28 mouse cellular contexts compared by ENCODE assay signal in the genomic region with DNA sequence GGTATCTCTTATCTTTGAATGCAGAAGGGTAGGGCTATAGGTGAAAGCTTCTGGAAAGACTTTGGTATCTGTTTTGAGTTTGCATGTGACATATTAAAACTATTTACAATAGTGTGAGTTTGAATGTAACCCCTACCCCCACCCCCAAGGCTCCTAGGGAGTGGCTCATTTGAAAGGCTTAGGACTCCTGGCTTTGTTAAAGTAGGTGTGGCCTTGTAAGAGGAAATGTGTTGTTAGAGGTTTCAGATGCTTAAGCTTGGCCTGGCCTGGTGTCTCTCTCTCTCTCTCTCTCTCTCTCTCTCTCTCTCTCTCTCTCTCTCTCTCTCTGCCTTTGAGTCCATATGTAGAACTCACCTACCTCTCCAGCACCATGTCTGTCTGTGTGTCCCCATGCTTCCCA. TPM values are rescaled to one million over a fixed set of nuclear protein-coding genes. Genes with fewer than 3 reads are reported as not detected.
DNase-seq lines count a peak whose midpoint lies in the region; ATAC-seq and TF ChIP-seq lines count a peak whose summit lies in the region.
"Had no signal": no experiment of that assay in that cellular context is flagged by ENCODE, and none has a peak within 500 bp of the region (broad histone marks: within the 10 kb centered on the region; RNA-seq: fewer than 3 reads in every experiment).

No protein-coding gene starts in this region.

- H3K4me1 ChIP-seq in ES-E14 (ENCODE audit: control insufficient read depth in 2 of 2, insufficient read depth in 2 of 2, low read length in 2 of 2, poor library complexity in 1 of 2) = peaks cover 2 to 5% of the 10 kb centered on the region in 2 experiments; a peak in 3 of 4 replicates
- H3K4me1 ChIP-seq: embryonic facial prominence, embryonic 13.5 days had no signal

- in situ Hi-C loops in ES-E14 (cut with MboI; ENCODE audit: low sequenced_read_pairs in 2 of 2, unreplicated experiment in 2 of 2) = loop anchor here in 1 of 2 experiments (25.0 kb wide), 1 partner anchor 486 kb away; no protein-coding TSS in a partner anchor

- ATAC-seq in megakaryocyte, adult 5-6 weeks (ENCODE audit: poor library complexity, severe bottlenecking) = peak; percentile 23
- no peak for ATAC-seq in CD4-positive, CD25-positive, alpha-beta regulatory T cell, adult 4 months
- ATAC-seq: forebrain, embryonic 15.5 days; hindbrain, postnatal 0 days had no signal

- no peak overlapping the region for H3K4me3 ChIP-seq in ES-E14 (ENCODE audit: insufficient read depth in 1 of 2, low read depth in 1 of 2, low read length in 2 of 2, poor library complexity in 1 of 2, severe bottlenecking in 1 of 2)
- H3K4me3 ChIP-seq: embryonic facial prominence, embryonic 10.5 days; embryonic facial prominence, embryonic 13.5 days; erythroblast, embryonic 14.5 days; forebrain, embryonic 12.5 days; forebrain, embryonic 15.5 days; heart, embryonic 12.5 days; heart, embryonic 15.5 days; hindbrain, embryonic 10.5 days had no signal

- H3K36me3 ChIP-seq in ES-E14 (ENCODE audit: control insufficient read depth, insufficient read depth, low read length, poor library complexity, severe bottlenecking) = no peaks in the 10 kb centered on the region
- H3K36me3 ChIP-seq: embryonic facial prominence, embryonic 10.5 days; forebrain, embryonic 12.5 days; forebrain, embryonic 15.5 days; heart, embryonic 12.5 days; heart, embryonic 15.5 days; hindbrain, embryonic 10.5 days had no signal

- DNase-seq in ES-E14 (ENCODE audit: low read depth, low spot score) = peak; percentile 26
- DNase-seq in R1 (ENCODE audit: low read depth, low spot score) = peak; percentile 80
- DNase-seq in cerebellum, postnatal 10 days = no peak
- DNase-seq in testis, postnatal 14 days (ENCODE audit: low spot score) = no peak
- DNase-seq in layer of hippocampus, adult 11-12 months (ENCODE audit: low spot score) = no peak
- DNase-seq: adrenal gland, adult 2 months; adrenal gland, postnatal 14 days; cerebellum, adult 11 months; cerebellum, adult 2 months; cerebellum, adult 9-11 months; cerebellum, postnatal 36 days; embryo, embryonic 11 days; gastrocnemius, postnatal 25 days; heart, adult 18-20 months; heart, postnatal 10 days; heart, postnatal 36 days had no signal

- no peak overlapping the region for H3K27ac ChIP-seq in ES-E14 (ENCODE audit: insufficient read depth, low read depth, low read length, poor library complexity, severe bottlenecking)
- H3K27ac ChIP-seq: embryonic facial prominence, embryonic 10.5 days; embryonic facial prominence, embryonic 13.5 days; forebrain, embryonic 12.5 days; forebrain, embryonic 15.5 days; heart, embryonic 15.5 days; hindbrain, embryonic 10.5 days; hindbrain, embryonic 14.5 days; hindbrain, postnatal 0 days had no signal

- H3K9me3 ChIP-seq in ES-E14 (ENCODE audit: control insufficient read depth, insufficient read depth, low read depth, low read length) = no peaks in the 10 kb centered on the region
- H3K9me3 ChIP-seq: embryonic facial prominence, embryonic 10.5 days; embryonic facial prominence, embryonic 13.5 days; forebrain, embryonic 12.5 days; forebrain, embryonic 15.5 days; heart, embryonic 12.5 days; heart, embryonic 15.5 days; hindbrain, embryonic 10.5 days had no signal

- H3K9ac ChIP-seq in ES-E14 (ENCODE audit: insufficient read depth, low read depth, low read length, poor library complexity, severe bottlenecking) = no peak overlapping the region
- H3K9ac ChIP-seq: embryonic facial prominence, embryonic 13.5 days; forebrain, embryonic 12.5 days; forebrain, embryonic 15.5 days; heart, embryonic 12.5 days; heart, embryonic 15.5 days; hindbrain, embryonic 14.5 days had no signal

TF ChIP-seq in ES-E14, 5 proteins besides CTCF, POLR2A, EP300 and RAD21:
- no peak for TF ChIP-seq ZNF384 (IDR thresholded peaks at IDR 0.05; ENCODE audit: low read depth, low read length)
- TF ChIP-seq CHD2 (IDR thresholded peaks at IDR 0.05; ENCODE audit: low read depth, low read length) = 0 out of 2 replicates have a peak, but pooled peaks have one; percentile 20

RNA-seq across cellular contexts. Expression of gene Atg4c, which starts 5.0 kb away (rescaled TPM):
- total RNA-seq in ES-E14 (2012; rRNA removed) = 1.4 and 2.6 TPM in 2 replicates
- total RNA-seq in megakaryocyte, adult 5-6 weeks (2015) = 42.2 and 54.4 TPM in 2 replicates
- total RNA-seq in megakaryocyte, adult 5-6 weeks (2017) = 16.2 and 20.2 TPM in 2 replicates
- polyA plus RNA-seq in CD4-positive, CD25-positive, alpha-beta regulatory T cell, adult 4 months (2017; shearing (Covaris generic)) = 1 to 10 TPM; 1.2 to 3.2 TPM

Comparison
In these comparisons a context has a peak if more than half of its experiments do, and no peak if none do; other contexts are left out.
1. DNase-seq: peak in ES-E14 (single experiment) and R1 (single experiment); none in cerebellum, postnatal 10 days (0 of 2), testis, postnatal 14 days (single experiment) and layer of hippocampus, adult 11-12 months (single experiment).